Mouse (Mus musculus): ENCODE data around the gene Zfp202.
"Not testable (repeated sequence)": the region's sequence is repeated elsewhere in the genome, so short reads cannot be mapped to it uniquely, and the experiment has no call there.

Gene Zfp202

GRCm38 (mm10) chr9:40192098-40193038 is at the start of gene Zfp202:
TSS of gene Zfp202 (plus strand) at chr9:40192316.
- peak; percentile 91 to 95 for DNase-seq

GRCm38 (mm10) chr9:40155118-40155644 is 36.9 kb upstream of the Zfp202 start:
- DNase-seq = no peak

GRCm38 (mm10) chr9:40166446-40166845 is 25.7 kb upstream of the Zfp202 start:
- no peak for DNase-seq

GRCm38 (mm10) chr9:40177017-40177416 is 15.1 kb upstream of the Zfp202 start:
- no peak for DNase-seq

- no peak for DNase-seq
Observed at GRCm38 (mm10) chr9:40180620-40181019, 11.5 kb upstream of the Zfp202 start, which contains the start of gene Olfr986. TSS of gene Olfr986 (plus strand) at chr9:40180920.

- not testable (repeated sequence) for DNase-seq
Observed at GRCm38 (mm10) chr9:40185166-40185565, 7.0 kb upstream of the Zfp202 start.

- peak in 1 of 2 experiments; percentile 12 for DNase-seq
Observed at GRCm38 (mm10) chr9:40191086-40191876, 835 bp upstream of the Zfp202 start.

- no peak for DNase-seq
Observed at GRCm38 (mm10) chr9:40195981-40196380, 3.9 kb downstream of the Zfp202 start.

GRCm38 (mm10) chr9:40206546-40206950 is 14.4 kb downstream of the Zfp202 start:
- DNase-seq = no peak

- no peak for DNase-seq
Observed at GRCm38 (mm10) chr9:40210744-40211143, 18.6 kb downstream of the Zfp202 start.

- no peak for DNase-seq
Observed at GRCm38 (mm10) chr9:40214058-40214457, 21.9 kb downstream of the Zfp202 start.

- no peak for DNase-seq
Observed at GRCm38 (mm10) chr9:40216651-40217050, 24.5 kb downstream of the Zfp202 start.

GRCm38 (mm10) chr9:40224289-40224688 is 32.2 kb downstream of the Zfp202 start:
- no peak for DNase-seq

GRCm38 (mm10) chr9:40227874-40228789 is 36.0 kb downstream of the Zfp202 start:
- peak; percentile 56 to 61 for DNase-seq

- no peak for DNase-seq
Observed at GRCm38 (mm10) chr9:40228804-40229331, 36.8 kb downstream of the Zfp202 start.

GRCm38 (mm10) chr9:40229479-40229878 is 37.4 kb downstream of the Zfp202 start:
- DNase-seq = no peak

GRCm38 (mm10) chr9:40231019-40231418 is 38.9 kb downstream of the Zfp202 start:
- DNase-seq = no peak

GRCm38 (mm10) chr9:40234233-40235072 is 42.3 kb downstream of the Zfp202 start:
- no peak for DNase-seq

- DNase-seq = no peak
Observed at GRCm38 (mm10) chr9:40235220-40235619, 43.1 kb downstream of the Zfp202 start.

GRCm38 (mm10) chr9:40239749-40240148 is 47.6 kb downstream of the Zfp202 start:
- no peak for DNase-seq

- DNase-seq = no peak
Observed at GRCm38 (mm10) chr9:40240311-40240710, 48.2 kb downstream of the Zfp202 start.

All from kidney, postnatal 4 days (tissue).